Mouse (Mus musculus) hindbrain, embryonic 13.5 days (tissue): Measurements from ENCODE around the gene Cog2. TPM values are rescaled to one million over a fixed set of nuclear protein-coding genes. Genes with fewer than 3 reads are reported as not detected.

Source experiments
- ATAC-seq: fragments of 200-750 bp; cut with Nextera tagmentation; 2 replicates; pipeline ENCODE4 v1.8.0; 2017; ENCODE audit warnings: moderate TSS enrichment; ENCODE audit not compliant: low FRiP score
- H3K27ac ChIP-seq: fragments of 300-500 bp; sonication (generic); 2 replicates; pipeline ENCODE4 v1.5.1; 2015; ENCODE audit warnings: inconsistent platforms, mild to moderate bottlenecking, moderate library complexity
- H3K27me3 ChIP-seq: fragments of 300-500 bp; sonication (generic); 2 replicates; pipeline ENCODE4 v1.6.1; 2015; ENCODE audit warnings: mild to moderate bottlenecking, inconsistent platforms
- H3K36me3 ChIP-seq: fragments of 300-500 bp; sonication (generic); 2 replicates; pipeline ENCODE4 v1.6.1; 2015; ENCODE audit warnings: mild to moderate bottlenecking, inconsistent platforms
- H3K4me1 ChIP-seq: fragments of 300-500 bp; sonication (generic); replicated peaks from 2 replicates; pipeline ENCODE4 v1.6.1; 2015; ENCODE audit warnings: inconsistent platforms
- H3K4me2 ChIP-seq: fragments of 300-500 bp; sonication (generic); 2 replicates; pipeline ENCODE4 v1.6.1; 2015; ENCODE audit warnings: inconsistent platforms, mild to moderate bottlenecking, moderate library complexity
- H3K4me3 ChIP-seq: fragments of 300-500 bp; sonication (generic); 2 replicates; pipeline ENCODE4 v1.5.1; 2015; ENCODE audit warnings: mild to moderate bottlenecking, inconsistent platforms
- H3K9ac ChIP-seq: fragments of 300-500 bp; sonication (generic); 2 replicates; pipeline ENCODE4 v1.6.1; 2015; ENCODE audit warnings: mild to moderate bottlenecking, inconsistent platforms
- H3K9me3 ChIP-seq: fragments of 300-500 bp; sonication (generic); 2 replicates; pipeline ENCODE4 v1.6.1; 2016; ENCODE audit warnings: inconsistent platforms
- WGBS: fragments of 180-500 bp; shearing (Covaris S2); methylation state at CpG from one replicate; pipeline ENCODE4 v1.1.7; 2015; 5-methylcytosine and 5-hydroxymethylcytosine counted together
- polyA plus RNA-seq: library from polyadenylated mRNA; unstranded; fragments of >200 nt; fragmentation: Nextera tagmentation; extraction: Ambion mirVana; gene quantifications from 2 replicates; pipeline ENCODE4 v1.2.1, GENCODE M21; 2015

The Cog2 gene
- polyA plus RNA-seq, 1 experiment from 2014 or later = 35.8 TPM

- Histone ChIP-seq H3K36me3 (peaks cover 19% of the 10 kb centered on the region), H3K27me3 (peaks cover 7% of the 10 kb centered on the region), H3K4me1 (peaks cover 20% of the 10 kb centered on the region), H3K9ac (peak overlapping the region; percentile 90), H3K4me3 (peak overlapping the region; percentile 95), H3K4me2 (peak overlapping the region; percentile 93), H3K27ac (no peak overlapping the region), H3K9me3 (no peaks in the 10 kb centered on the region)
- ATAC-seq = no peak
- 93% methylated on average over 6 of the region's 6 CpGs for WGBS
Observed at GRCm38 (mm10) chr8:124521946-124522345, 1.4 kb downstream of the Cog2 start.

GRCm38 (mm10) chr8:124526261-124526660 lies 5.7 kb downstream of the Cog2 start:
- WGBS = 92% methylated on average over 11 of the region's 11 CpGs
- ATAC-seq = no peak
- Histone ChIP-seq H3K9me3 (no peaks in the 10 kb centered on the region), H3K36me3 (peaks cover 55% of the 10 kb centered on the region), H3K27me3 (no peaks in the 10 kb centered on the region), H3K4me2 (no peak overlapping the region), H3K4me3 (no peak overlapping the region), H3K4me1 (peaks cover 17% of the 10 kb centered on the region), H3K27ac (no peak overlapping the region), H3K9ac (no peak overlapping the region)

DNA sequence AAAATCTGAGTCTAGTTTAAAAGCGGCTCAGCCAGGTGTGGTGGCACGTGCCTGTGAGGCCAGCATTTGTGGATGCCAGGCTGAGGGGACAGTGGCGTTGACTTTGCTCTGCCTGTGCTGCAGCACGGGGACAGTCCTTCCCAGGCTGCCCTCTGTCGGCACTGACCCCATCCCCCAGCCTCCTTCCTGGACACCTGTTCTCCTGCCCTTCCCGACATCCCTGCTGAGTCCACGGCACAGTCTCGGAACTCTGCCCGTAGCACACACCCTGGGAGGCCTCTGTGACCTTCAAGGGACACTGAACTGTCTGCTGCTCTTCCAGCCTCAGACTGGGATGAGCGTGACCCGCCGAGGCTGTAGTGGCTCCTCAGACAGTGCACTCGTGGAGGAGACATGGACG lies 9.5 kb downstream of the Cog2 start:
- WGBS = 90% methylated on average over 14 of the region's 14 CpGs
- H3K4me3 ChIP-seq = no peak overlapping the region
- no peak for ATAC-seq
- H3K9me3 ChIP-seq = no peaks in the 10 kb centered on the region
- peaks cover 91% of the 10 kb centered on the region for H3K36me3 ChIP-seq
- no peak overlapping the region for H3K4me2 ChIP-seq
- H3K4me1 ChIP-seq = no peaks in the 10 kb centered on the region
- H3K9ac ChIP-seq = no peak overlapping the region
- H3K27ac ChIP-seq = no peak overlapping the region
- H3K27me3 ChIP-seq = no peaks in the 10 kb centered on the region

- WGBS = 92% methylated on average over 7 of the region's 7 CpGs
- H3K4me2 ChIP-seq = no peak overlapping the region
- no peaks in the 10 kb centered on the region for H3K4me1 ChIP-seq
- no peak for ATAC-seq
- H3K36me3 ChIP-seq = peaks cover 93% of the 10 kb centered on the region
- H3K9me3 ChIP-seq = no peaks in the 10 kb centered on the region
- no peak overlapping the region for H3K9ac ChIP-seq
- no peak overlapping the region for H3K4me3 ChIP-seq
- no peaks in the 10 kb centered on the region for H3K27me3 ChIP-seq
- H3K27ac ChIP-seq = no peak overlapping the region
Observed at GRCm38 (mm10) chr8:124530556-124530955, 10.0 kb downstream of the Cog2 start.

- WGBS = 93% methylated on average over 4 of the region's 4 CpGs
- ATAC-seq = no peak
- peaks cover 93% of the 10 kb centered on the region for H3K36me3 ChIP-seq
Observed at GRCm38 (mm10) chr8:124530996-124531395, 10.4 kb downstream of the Cog2 start.

DNA sequence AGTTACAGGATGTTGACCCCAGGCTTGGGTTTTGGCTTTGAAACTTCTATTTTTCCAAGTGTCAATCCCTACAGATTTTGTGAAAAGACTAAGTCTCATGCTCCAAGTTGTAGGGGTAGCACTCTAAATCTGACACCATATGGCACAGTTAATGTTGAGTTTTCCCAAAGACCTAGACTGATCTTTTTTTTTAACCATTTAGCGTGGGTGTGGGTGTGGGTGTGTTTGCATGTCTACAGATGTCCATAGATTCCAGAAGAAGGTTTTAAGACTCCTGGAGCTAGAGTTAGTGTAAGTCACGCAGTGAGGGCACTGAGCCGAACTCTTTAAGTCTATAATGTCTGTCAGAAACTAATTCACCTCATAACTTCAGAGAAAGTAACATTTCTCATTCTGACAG lies 12.1 kb downstream of the Cog2 start:
- Histone ChIP-seq H3K4me3 (no peak overlapping the region), H3K27me3 (no peaks in the 10 kb centered on the region), H3K36me3 (peaks cover 86% of the 10 kb centered on the region), H3K4me1 (no peaks in the 10 kb centered on the region), H3K9me3 (no peaks in the 10 kb centered on the region), H3K4me2 (no peak overlapping the region), H3K27ac (no peak overlapping the region), H3K9ac (no peak overlapping the region)
- 93% methylated on average over 3 of the region's 3 CpGs for WGBS
- no peak for ATAC-seq

More at GRCm38 (mm10) chr8:124530996-124531395, 10.4 kb downstream of the Cog2 start:
- Histone ChIP-seq H3K4me2 (no peak overlapping the region), H3K27me3 (no peaks in the 10 kb centered on the region), H3K27ac (no peak overlapping the region), H3K4me3 (no peak overlapping the region), H3K4me1 (no peaks in the 10 kb centered on the region), H3K9ac (no peak overlapping the region), H3K9me3 (no peaks in the 10 kb centered on the region)

DNA sequence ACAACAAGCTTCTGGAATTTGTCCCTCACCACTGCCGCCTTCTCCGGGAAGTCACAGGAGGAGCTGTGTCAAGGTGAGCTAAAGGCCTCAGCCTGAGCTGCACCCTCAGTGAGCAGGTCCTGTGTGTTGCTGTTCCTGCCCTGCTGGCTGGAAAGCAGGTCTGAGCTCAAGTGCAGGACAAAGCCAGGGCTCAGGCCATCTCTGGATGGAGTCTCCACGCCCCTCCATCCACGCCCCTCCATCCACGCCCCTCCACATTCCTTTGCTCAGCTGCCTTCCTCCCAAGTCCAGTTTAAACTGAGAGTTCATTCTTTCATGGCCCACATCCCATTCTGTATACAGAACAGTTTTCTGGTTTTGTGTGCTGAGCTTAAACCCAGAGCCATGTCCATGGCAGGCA lies 14.9 kb downstream of the Cog2 start:
- 88% methylated on average over 5 of the region's 5 CpGs for WGBS
- Histone ChIP-seq H3K4me2 (no peak overlapping the region), H3K27ac (no peak overlapping the region), H3K9me3 (no peaks in the 10 kb centered on the region), H3K4me1 (no peaks in the 10 kb centered on the region), H3K4me3 (no peak overlapping the region), H3K36me3 (peaks cover 93% of the 10 kb centered on the region), H3K9ac (no peak overlapping the region), H3K27me3 (no peaks in the 10 kb centered on the region)
- ATAC-seq = no peak

DNA sequence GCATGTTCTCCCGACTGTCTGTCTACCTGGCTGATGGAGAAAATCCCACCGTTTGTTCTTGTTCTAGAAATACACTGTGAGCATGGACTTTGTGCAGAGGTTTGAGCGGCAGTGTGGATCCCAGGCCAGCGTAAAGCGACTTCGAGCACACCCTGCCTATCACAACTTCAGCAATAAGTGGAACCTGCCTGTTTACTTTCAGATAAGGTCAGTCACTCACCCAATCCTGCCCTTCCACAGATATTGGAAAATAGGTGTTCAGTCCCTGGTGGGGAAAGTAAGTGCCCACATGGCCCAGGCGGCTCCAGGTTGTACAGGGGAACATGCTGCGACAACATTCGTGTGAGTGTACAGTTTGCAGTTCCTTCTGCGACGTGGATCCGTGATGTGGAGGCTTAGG lies 20.3 kb downstream of the Cog2 start:
- peaks cover 93% of the 10 kb centered on the region for H3K36me3 ChIP-seq
- H3K9ac ChIP-seq = no peak overlapping the region
- 95% methylated on average over 12 of the region's 12 CpGs for WGBS
- no peak for ATAC-seq
- no peaks in the 10 kb centered on the region for H3K4me1 ChIP-seq
- no peaks in the 10 kb centered on the region for H3K9me3 ChIP-seq
- H3K27ac ChIP-seq = no peak overlapping the region
- no peak overlapping the region for H3K4me2 ChIP-seq
- H3K27me3 ChIP-seq = no peaks in the 10 kb centered on the region
- H3K4me3 ChIP-seq = no peak overlapping the region

GRCm38 (mm10) chr8:124542001-124542400 lies 21.4 kb downstream of the Cog2 start:
- H3K27me3 ChIP-seq = no peaks in the 10 kb centered on the region
- no peak overlapping the region for H3K27ac ChIP-seq
- no peak overlapping the region for H3K9ac ChIP-seq
- no peak overlapping the region for H3K4me2 ChIP-seq
- H3K36me3 ChIP-seq = peaks cover 97% of the 10 kb centered on the region
- ATAC-seq = no peak
- H3K4me3 ChIP-seq = no peak overlapping the region
- H3K9me3 ChIP-seq = no peaks in the 10 kb centered on the region
- H3K4me1 ChIP-seq = 0 out of 2 replicates have a peak, but pooled peaks cover 5% of the 10 kb centered on the region
- WGBS = 96% methylated on average over 4 of the region's 4 CpGs

DNA sequence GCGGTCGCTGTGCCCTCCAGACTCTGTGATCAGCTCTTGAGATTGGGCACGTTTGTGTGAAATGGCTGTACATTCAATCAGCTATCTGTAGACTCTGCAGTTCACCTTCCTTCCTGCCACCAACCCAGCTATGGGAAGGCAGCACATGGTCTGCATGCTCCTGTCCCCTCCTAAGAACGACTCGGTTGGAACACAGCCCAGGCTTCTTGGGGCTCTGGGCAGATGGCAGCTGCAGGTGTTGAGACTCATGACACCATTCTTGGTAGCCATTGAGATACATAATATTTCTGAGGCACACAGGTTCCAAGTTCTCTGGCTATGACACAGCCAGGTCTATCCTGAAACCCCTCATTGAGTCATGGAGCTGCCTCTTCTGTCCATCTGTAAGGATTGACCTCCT lies 22.7 kb downstream of the Cog2 start:
- 98% methylated on average over 5 of the region's 5 CpGs for WGBS
- H3K9ac ChIP-seq = no peak overlapping the region
- no peak overlapping the region for H3K27ac ChIP-seq
- no peaks in the 10 kb centered on the region for H3K9me3 ChIP-seq
- no peak for ATAC-seq
- H3K4me2 ChIP-seq = no peak overlapping the region
- peaks cover 99% of the 10 kb centered on the region for H3K36me3 ChIP-seq
- H3K4me1 ChIP-seq = peaks cover 11% of the 10 kb centered on the region; the same call in 1 of the 2 replicates
- H3K27me3 ChIP-seq = no peaks in the 10 kb centered on the region
- no peak overlapping the region for H3K4me3 ChIP-seq

DNA sequence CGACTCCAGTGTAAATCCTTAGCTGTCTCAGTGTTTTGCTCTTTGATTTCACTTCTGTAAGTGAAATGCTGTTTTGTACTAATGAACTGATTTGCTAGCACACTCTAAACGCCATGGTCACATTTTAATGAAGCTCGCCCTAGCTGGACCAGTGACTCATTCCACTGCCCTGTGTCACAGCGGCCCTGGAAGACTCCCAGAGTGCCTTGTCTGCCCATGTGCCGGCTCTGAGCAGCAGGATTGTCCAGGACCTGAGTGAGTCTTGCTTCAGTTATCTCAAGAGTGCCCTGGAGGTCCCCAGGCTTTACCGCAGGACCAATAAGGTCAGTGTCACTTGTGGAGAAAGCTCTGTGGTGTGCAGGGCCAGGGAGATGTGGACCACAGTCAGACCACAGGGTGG lies 25.8 kb downstream of the Cog2 start:
- no peaks in the 10 kb centered on the region for H3K27me3 ChIP-seq
- H3K4me2 ChIP-seq = no peak overlapping the region
- no peak overlapping the region for H3K9ac ChIP-seq
- WGBS = 95% methylated on average over 6 of the region's 6 CpGs
- H3K4me1 ChIP-seq = peaks cover 11% of the 10 kb centered on the region; the same call in 1 of the 2 replicates
- no peak for ATAC-seq
- no peak overlapping the region for H3K4me3 ChIP-seq
- 0 out of 2 replicates have a peak overlapping the region, but pooled peaks have one; percentile 15 for H3K27ac ChIP-seq
- H3K9me3 ChIP-seq = no peaks in the 10 kb centered on the region
- peaks cover 97% of the 10 kb centered on the region for H3K36me3 ChIP-seq

- ATAC-seq = no peak
- Histone ChIP-seq H3K9me3 (no peaks in the 10 kb centered on the region), H3K9ac (no peak overlapping the region), H3K27me3 (no peaks in the 10 kb centered on the region), H3K27ac (0 out of 2 replicates have a peak overlapping the region, but pooled peaks have one; percentile 15), H3K4me3 (no peak overlapping the region), H3K4me1 (peaks cover 11% of the 10 kb centered on the region; the same call in 1 of the 2 replicates), H3K4me2 (no peak overlapping the region), H3K36me3 (peaks cover 97% of the 10 kb centered on the region)
- 89% methylated on average over 7 of the region's 7 CpGs for WGBS
Observed at GRCm38 (mm10) chr8:124546815-124547214, 26.2 kb downstream of the Cog2 start.

DNA sequence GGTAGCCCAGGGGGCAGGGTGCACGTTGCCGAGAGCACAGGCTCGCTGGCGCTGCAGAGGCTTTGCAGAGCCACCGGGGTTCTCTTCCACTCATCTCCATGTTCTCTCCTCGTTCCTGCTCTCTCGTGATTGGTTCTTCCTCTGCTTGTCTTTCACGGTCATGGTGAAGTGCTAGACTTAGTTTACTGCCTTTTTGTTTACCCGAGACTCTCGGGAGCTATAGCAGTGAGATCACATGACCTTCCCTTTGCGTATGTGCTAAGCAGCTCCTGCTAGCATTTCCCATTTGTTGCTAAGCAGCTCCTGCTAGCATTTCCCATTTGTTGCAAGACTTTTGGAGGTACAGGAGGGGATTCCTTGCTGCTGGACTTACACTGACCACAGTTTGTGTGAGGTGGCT lies 26.7 kb downstream of the Cog2 start:
- H3K4me1 ChIP-seq = peaks cover 11% of the 10 kb centered on the region; the same call in 1 of the 2 replicates
- no peak overlapping the region for H3K9ac ChIP-seq
- peaks cover 97% of the 10 kb centered on the region for H3K36me3 ChIP-seq
- peak overlapping the region; percentile 3; the same call in 1 of the 2 replicates for H3K27ac ChIP-seq
- no peaks in the 10 kb centered on the region for H3K9me3 ChIP-seq
- WGBS = 58% methylated on average over 11 of the region's 11 CpGs
- no peak overlapping the region for H3K4me3 ChIP-seq
- H3K4me2 ChIP-seq = no peak overlapping the region
- no peaks in the 10 kb centered on the region for H3K27me3 ChIP-seq
- no peak for ATAC-seq
